Mouse (Mus musculus) kidney, embryonic 15.5 days (tissue): ENCODE measurements around the gene Cep72. TPM values are rescaled to one million over a fixed set of nuclear protein-coding genes. Genes with fewer than 3 reads are reported as not detected.
"Not testable (repeated sequence)": the region's sequence is repeated elsewhere in the genome, so short reads cannot be mapped to it uniquely, and the experiment has no call there.

Experiments
- ATAC-seq: fragments of 200-750 bp; cut with Nextera tagmentation; replicated peaks from 2 replicates; pipeline ENCODE4 v1.8.0; 2017; ENCODE audit warnings: moderate TSS enrichment; ENCODE audit not compliant: low FRiP score
- H3K27ac ChIP-seq: fragments of 300-500 bp; sonication (generic); 2 replicates; pipeline ENCODE4 v1.5.1; 2015; ENCODE audit warnings: mild to moderate bottlenecking, inconsistent platforms
- H3K27me3 ChIP-seq: fragments of 300-500 bp; sonication (generic); 2 replicates; pipeline ENCODE4 v1.6.1; 2015; ENCODE audit warnings: inconsistent platforms
- H3K36me3 ChIP-seq: fragments of 300-500 bp; sonication (generic); 2 replicates; pipeline ENCODE4 v1.6.1; 2015; ENCODE audit warnings: inconsistent platforms
- H3K4me1 ChIP-seq: fragments of 300-500 bp; sonication (generic); 2 replicates; pipeline ENCODE4 v1.6.1; 2015; ENCODE audit warnings: inconsistent platforms
- H3K4me2 ChIP-seq: fragments of 300-500 bp; sonication (generic); 2 replicates; pipeline ENCODE4 v1.6.1; 2015; ENCODE audit warnings: moderate library complexity, mild to moderate bottlenecking, inconsistent platforms
- H3K4me3 ChIP-seq: fragments of 300-500 bp; sonication (generic); replicated peaks from 2 replicates; pipeline ENCODE4 v1.5.1; 2015; ENCODE audit warnings: mild to moderate bottlenecking, inconsistent platforms
- H3K9ac ChIP-seq: fragments of 300-500 bp; sonication (generic); 2 replicates; pipeline ENCODE4 v1.6.1; 2015; ENCODE audit warnings: mild to moderate bottlenecking, inconsistent platforms
- H3K9me3 ChIP-seq: fragments of 300-500 bp; sonication (generic); replicated peaks from 2 replicates; pipeline ENCODE4 v1.6.1; 2016; ENCODE audit warnings: inconsistent platforms
- WGBS: fragments of 180-500 bp; shearing (Covaris S2); methylation state at CpG from one replicate; pipeline ENCODE4 v1.1.7; 2015; ENCODE audit warnings: mixed read lengths; 5-methylcytosine and 5-hydroxymethylcytosine counted together
- polyA plus RNA-seq: library from polyadenylated mRNA; unstranded; fragments of >200 nt; fragmentation: Nextera tagmentation; extraction: Ambion mirVana; gene quantifications from 2 replicates; pipeline ENCODE4 v1.2.1, GENCODE M21; 2015

Gene Cep72
- polyA plus RNA-seq, 1 experiment from 2014 or later = 16.5 TPM

DNA sequence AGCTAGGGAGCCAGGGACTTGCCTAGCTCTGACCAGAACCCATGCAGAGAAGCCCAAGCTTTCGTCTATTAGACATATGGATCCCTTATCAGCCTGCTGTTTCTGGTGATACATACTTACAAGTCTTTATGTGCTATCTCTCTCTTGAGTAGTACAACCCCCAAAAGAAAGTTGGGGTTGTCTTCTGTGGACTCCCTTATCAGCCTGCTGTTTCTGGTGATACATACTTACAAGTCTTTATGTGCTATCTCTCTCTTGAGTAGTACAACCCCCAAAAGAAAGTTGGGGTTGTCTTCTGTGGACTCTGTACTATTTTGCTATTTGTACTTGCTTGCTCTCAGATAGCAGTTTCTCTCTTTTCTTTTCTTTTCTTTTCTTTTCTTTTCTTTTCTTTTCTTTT is 9.1 kb upstream of the Cep72 start:
- not testable (repeated sequence) for H3K27me3 ChIP-seq, H3K4me1 ChIP-seq, H3K27ac ChIP-seq, H3K4me3 ChIP-seq, H3K9me3 ChIP-seq, ATAC-seq, H3K9ac ChIP-seq, H3K4me2 ChIP-seq, H3K36me3 ChIP-seq
- WGBS = 75% methylated on average over 1 of the region's 1 CpGs

DNA sequence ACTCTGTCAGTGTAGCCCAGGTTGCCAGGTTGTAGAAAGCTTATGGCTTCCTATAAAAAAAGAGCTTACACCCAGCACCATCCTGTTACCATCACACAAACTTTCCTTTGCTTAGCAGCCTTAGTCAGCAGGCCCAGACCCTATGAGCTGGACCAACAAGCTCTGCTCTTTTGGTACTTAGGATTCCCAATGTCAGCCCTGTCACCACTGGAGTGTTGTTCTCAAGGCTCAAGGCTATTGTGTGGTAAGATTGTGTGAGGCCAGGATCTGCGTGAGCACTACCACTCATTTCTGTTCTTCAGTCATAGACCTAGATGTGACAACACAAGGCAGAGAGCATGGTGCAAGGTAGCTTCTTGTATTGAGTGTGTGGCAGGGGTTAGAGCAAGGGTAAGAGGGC is 4.5 kb upstream of the Cep72 start:
- ATAC-seq = no peak
- Histone ChIP-seq H3K9me3 (no peaks in the 10 kb centered on the region), H3K27me3 (no peaks in the 10 kb centered on the region), H3K27ac (no peak overlapping the region), H3K4me1 (no peaks in the 10 kb centered on the region), H3K36me3 (no peaks in the 10 kb centered on the region), H3K4me3 (no peak overlapping the region), H3K9ac (no peak overlapping the region), H3K4me2 (no peak overlapping the region)
- 70% methylated on average over 1 of the region's 1 CpGs for WGBS

DNA sequence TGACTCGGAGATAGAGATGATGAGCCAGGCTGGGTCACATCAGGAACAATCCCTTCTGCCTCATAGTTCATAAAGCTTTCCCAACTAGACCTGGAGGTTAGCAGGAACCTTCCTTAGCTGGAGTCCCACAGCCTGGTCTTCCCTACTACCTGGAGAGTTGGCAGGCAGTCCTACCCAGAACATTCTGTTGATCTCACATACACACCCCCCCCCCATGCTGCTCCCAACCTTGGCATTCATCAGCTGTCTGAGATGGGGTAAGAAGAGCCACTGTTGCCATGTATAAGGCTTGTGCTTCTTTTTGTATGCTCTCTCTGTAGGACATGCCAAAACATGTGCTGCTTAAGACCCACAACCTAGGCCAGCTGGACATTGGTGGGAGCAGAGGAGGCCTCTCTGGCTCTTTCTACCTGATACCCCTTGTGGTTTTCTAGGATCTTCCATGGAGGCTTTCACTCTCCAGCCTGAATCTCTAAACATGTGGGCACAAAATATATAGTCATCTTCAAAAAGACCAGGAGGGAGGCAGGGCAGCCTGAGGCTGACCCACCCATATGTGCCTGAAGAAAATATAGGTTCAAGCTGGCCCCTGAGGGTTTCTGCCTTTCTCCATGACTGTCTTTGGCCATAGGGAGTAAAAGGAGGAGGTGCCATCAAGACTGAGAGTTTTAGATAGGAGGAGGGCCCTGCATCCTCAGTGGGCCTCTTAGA is 1.4 kb upstream of the Cep72 start:
- WGBS = 81% methylated on average over 1 of the region's 1 CpGs
- no peak for ATAC-seq
- Histone ChIP-seq H3K9me3 (no peaks in the 10 kb centered on the region), H3K27me3 (no peaks in the 10 kb centered on the region), H3K36me3 (no peaks in the 10 kb centered on the region), H3K9ac (no peak overlapping the region), H3K27ac (no peak overlapping the region), H3K4me1 (0 out of 2 replicates have a peak, but pooled peaks cover 2% of the 10 kb centered on the region), H3K4me2 (no peak overlapping the region), H3K4me3 (no peak overlapping the region)

DNA sequence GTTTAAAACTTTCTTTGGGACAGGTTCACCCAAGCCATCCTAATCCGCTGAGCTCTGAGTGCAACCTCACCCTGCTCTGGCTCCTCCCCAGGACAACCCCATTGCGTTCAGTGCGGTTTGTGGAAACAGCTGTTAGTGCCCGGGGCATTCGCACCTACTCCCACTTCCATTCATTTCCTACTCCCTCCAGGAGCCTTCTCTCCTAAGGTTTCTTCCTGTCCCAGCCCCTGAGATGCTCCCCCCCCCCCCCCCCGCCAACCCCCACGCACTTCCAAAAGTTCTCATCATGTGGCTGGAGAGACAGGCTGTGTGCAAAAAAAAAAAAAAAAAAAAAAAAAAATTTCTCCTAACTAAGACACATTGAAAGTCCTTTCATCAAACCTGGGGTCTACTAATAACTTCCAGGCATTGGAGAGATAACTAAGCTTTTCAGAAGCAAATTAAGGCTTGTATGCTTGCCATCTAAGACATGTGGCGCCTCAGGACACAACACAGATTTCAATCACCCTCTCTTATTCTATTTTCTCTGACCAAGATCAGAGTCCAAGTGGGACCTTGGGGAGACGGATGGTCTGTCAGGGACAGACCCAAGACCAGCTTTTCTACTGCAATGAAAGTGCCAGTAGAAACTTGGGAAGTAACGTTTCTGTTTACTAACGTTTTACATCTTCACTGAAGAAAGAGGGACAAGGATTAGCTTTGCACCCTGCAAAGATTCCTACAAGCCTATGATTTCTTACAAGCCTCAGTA is 454 bp upstream of the Cep72 start:
- Histone ChIP-seq H3K4me1 (0 out of 2 replicates have a peak, but pooled peaks cover 2% of the 10 kb centered on the region), H3K4me2 (peak overlapping the region; percentile 66), H3K9ac (peak overlapping the region; percentile 74), H3K27me3 (no peaks in the 10 kb centered on the region), H3K27ac (peak overlapping the region; percentile 92), H3K36me3 (peaks cover 5% of the 10 kb centered on the region), H3K9me3 (no peaks in the 10 kb centered on the region), H3K4me3 (peak overlapping the region; percentile 69)
- ATAC-seq = no peak; the same call in 1 of the 2 replicates
- WGBS = 34% methylated on average over 9 of the region's 11 CpGs

DNA sequence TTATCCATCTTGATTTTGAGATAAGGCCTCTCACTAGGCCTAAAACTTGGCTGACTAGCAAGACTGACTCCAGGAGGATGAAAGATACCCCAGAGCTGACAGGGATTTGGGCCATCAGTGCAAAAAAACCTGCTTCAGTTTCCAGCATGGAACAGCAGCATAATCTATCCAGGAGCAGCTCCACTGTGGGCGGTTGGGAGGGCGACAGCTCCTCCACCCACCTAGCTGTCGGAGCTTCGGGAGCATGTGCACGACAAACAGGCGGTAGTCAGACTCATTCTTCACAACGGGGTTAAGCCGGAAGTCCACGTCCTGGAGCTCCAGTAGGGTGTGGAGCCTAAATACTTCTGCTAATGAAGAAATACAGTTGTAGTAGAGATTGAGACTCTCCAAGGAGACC is 4.0 kb downstream of the Cep72 start:
- WGBS = 91% methylated on average over 9 of the region's 9 CpGs

DNA sequence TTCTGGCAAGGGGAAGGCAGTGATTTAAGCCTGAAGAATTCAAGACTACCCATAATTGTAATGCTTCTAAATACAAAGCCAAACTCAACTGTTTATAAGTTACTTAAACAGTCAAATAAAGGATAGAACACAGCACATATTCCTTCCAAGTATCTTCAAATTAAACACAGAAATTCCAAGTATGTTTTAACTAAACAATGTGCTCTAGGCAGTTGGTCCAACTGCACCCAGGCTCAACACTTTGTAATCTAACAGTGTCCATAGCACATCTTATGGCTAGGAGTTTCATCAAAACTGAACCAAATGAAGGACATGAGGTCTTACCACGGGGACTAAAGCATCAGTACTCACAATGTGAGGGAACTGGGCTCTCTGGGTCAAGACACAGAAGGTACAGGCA is 5.9 kb downstream of the Cep72 start:
- Histone ChIP-seq H3K4me2 (no peak overlapping the region), H3K36me3 (peaks cover 53% of the 10 kb centered on the region), H3K9me3 (no peaks in the 10 kb centered on the region), H3K27me3 (no peaks in the 10 kb centered on the region), H3K27ac (no peak overlapping the region), H3K4me1 (0 out of 2 replicates have a peak, but pooled peaks cover 2% of the 10 kb centered on the region), H3K9ac (no peak overlapping the region), H3K4me3 (no peak overlapping the region)
- 93% methylated on average over 1 of the region's 1 CpGs for WGBS
- ATAC-seq = no peak

More for the DNA sequence above, 4.0 kb downstream of the Cep72 start:
- Histone ChIP-seq H3K4me2 (no peak overlapping the region), H3K9me3 (no peaks in the 10 kb centered on the region), H3K27me3 (no peaks in the 10 kb centered on the region), H3K4me1 (0 out of 2 replicates have a peak, but pooled peaks cover 2% of the 10 kb centered on the region), H3K36me3 (peaks cover 38% of the 10 kb centered on the region), H3K4me3 (no peak overlapping the region), H3K27ac (no peak overlapping the region), H3K9ac (no peak overlapping the region)
- ATAC-seq = no peak

DNA sequence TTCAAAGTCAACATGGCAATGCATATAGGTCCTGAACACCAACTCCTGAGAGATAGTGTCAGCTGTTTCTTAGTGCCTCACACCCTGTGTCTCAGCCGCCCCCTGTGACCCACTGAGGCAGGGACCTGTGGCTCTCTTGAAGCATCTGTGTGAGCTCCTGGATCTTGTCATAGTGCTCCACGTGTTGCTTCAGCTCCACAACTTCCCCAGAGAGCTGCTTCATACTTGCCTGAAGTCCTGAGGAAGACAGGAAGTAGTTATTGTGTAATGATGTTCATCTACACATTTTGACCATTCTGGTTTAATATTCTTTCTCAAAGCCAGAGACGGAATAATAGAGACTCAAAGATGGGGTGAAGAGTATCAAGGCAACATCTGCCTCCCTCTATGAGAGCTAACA is 22.2 kb downstream of the Cep72 start:
- WGBS = 89% methylated on average over 3 of the region's 3 CpGs

DNA sequence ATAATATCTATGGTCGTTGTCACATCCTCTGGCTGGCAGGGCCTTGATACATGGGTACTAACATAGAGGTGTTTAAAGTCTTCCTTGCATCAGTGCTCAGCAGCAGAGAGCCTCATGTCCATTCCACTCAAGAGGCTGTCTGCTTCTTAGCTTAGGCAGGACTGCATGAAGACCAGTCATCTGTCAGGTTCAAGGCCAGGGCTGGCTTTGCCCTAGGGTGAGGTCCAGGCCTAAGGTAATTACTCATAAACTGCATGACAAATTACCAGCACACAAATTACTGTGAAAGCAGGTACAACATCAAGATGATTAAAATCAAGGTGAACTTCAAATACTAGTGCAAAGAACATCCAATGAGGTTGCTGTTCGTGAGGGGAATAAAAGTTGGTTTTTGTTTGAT is 26.3 kb downstream of the Cep72 start:
- 89% methylated on average over 2 of the region's 2 CpGs for WGBS
- H3K27ac ChIP-seq = no peak overlapping the region
- no peak overlapping the region for H3K4me3 ChIP-seq
- no peak overlapping the region for H3K4me2 ChIP-seq
- peaks cover 36% of the 10 kb centered on the region for H3K36me3 ChIP-seq
- no peaks in the 10 kb centered on the region for H3K4me1 ChIP-seq
- H3K27me3 ChIP-seq = no peaks in the 10 kb centered on the region
- no peak for ATAC-seq
- no peak overlapping the region for H3K9ac ChIP-seq
- no peaks in the 10 kb centered on the region for H3K9me3 ChIP-seq

More for the DNA sequence above, 22.2 kb downstream of the Cep72 start:
- no peaks in the 10 kb centered on the region for H3K4me1 ChIP-seq
- no peak for ATAC-seq
- H3K4me3 ChIP-seq = no peak overlapping the region
- no peaks in the 10 kb centered on the region for H3K27me3 ChIP-seq
- no peak overlapping the region for H3K9ac ChIP-seq
- H3K4me2 ChIP-seq = no peak overlapping the region
- peaks cover 73% of the 10 kb centered on the region for H3K36me3 ChIP-seq
- no peaks in the 10 kb centered on the region for H3K9me3 ChIP-seq
- no peak overlapping the region for H3K27ac ChIP-seq

DNA sequence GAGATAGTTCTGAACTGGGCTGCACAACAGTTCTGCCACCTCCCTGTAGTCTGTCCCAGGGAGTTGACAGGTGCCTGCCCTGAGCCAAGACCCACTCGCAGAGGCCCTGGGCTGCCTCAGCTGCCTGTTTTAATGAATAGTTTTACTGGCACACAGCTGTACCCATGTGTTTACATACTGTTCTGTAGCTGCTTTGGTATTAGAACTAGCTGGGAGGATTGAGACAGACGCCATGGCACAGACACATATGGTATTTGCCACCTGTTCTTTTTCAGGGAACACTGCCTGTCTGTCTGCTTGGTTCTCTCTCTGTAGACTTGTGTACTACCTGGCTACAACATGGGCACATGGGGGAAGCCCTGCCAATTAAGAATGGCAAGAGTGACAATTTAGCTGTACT is 27.3 kb downstream of the Cep72 start:
- H3K36me3 ChIP-seq = peaks cover 26% of the 10 kb centered on the region
- H3K27ac ChIP-seq = no peak overlapping the region
- H3K4me1 ChIP-seq = no peaks in the 10 kb centered on the region
- no peak overlapping the region for H3K9ac ChIP-seq
- H3K9me3 ChIP-seq = no peaks in the 10 kb centered on the region
- ATAC-seq = no peak
- H3K4me2 ChIP-seq = no peak overlapping the region
- H3K4me3 ChIP-seq = no peak overlapping the region
- H3K27me3 ChIP-seq = no peaks in the 10 kb centered on the region
- WGBS = 82% methylated on average over 2 of the region's 2 CpGs

DNA sequence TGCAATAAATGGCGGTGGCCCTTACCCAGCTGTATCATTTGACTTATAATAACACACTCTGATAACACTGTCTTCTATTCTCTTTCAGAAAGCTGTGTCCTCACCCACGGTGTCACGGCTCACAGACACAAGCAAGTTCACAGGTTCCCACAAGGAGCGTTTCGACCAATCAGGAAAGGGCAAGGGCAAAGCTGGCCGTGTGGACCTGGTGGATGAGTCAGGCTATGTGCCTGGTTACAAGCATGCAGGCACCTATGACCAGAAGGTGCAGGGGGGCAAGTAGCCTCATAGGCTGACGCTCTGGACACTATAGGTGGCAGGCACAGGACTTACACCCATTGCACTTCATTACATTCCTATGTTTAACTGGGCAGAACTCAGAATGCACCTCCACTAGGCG is 31.0 kb downstream of the Cep72 start:
- no peaks in the 10 kb centered on the region for H3K36me3 ChIP-seq

DNA sequence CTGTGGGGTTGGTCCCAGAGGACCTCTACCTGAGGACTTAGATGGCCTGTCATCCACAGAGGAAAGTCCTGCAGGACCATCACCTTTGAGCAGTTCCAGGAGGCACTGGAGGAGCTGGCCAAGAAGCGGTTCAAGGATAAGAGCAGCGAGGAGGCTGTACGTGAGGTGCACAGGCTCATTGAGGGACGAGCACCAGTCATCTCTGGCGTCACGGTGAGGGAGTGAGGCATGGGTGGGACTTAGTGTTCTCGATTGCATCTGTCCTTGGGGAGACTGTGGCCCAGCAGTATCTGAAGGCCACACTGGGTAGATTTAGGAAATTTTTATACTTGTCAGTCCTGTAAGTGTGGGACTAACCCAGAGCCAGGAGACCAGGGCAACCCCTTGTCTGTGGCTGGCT is 31.4 kb downstream of the Cep72 start:
- Histone ChIP-seq H3K9ac (no peak overlapping the region), H3K36me3 (no peaks in the 10 kb centered on the region), H3K4me2 (no peak overlapping the region), H3K4me1 (no peaks in the 10 kb centered on the region), H3K27me3 (no peaks in the 10 kb centered on the region), H3K4me3 (no peak overlapping the region), H3K27ac (no peak overlapping the region), H3K9me3 (no peaks in the 10 kb centered on the region)
- 86% methylated on average over 7 of the region's 7 CpGs for WGBS
- ATAC-seq = 0 out of 2 replicates have a peak, but pooled peaks have one; percentile 9

More for the DNA sequence above, 31.0 kb downstream of the Cep72 start:
- H3K9ac ChIP-seq = no peak overlapping the region
- no peaks in the 10 kb centered on the region for H3K4me1 ChIP-seq
- H3K27me3 ChIP-seq = no peaks in the 10 kb centered on the region
- no peak overlapping the region for H3K4me3 ChIP-seq
- no peaks in the 10 kb centered on the region for H3K9me3 ChIP-seq
- H3K27ac ChIP-seq = no peak overlapping the region
- no peak for ATAC-seq
- H3K4me2 ChIP-seq = no peak overlapping the region
- WGBS = 67% methylated on average over 8 of the region's 8 CpGs

DNA sequence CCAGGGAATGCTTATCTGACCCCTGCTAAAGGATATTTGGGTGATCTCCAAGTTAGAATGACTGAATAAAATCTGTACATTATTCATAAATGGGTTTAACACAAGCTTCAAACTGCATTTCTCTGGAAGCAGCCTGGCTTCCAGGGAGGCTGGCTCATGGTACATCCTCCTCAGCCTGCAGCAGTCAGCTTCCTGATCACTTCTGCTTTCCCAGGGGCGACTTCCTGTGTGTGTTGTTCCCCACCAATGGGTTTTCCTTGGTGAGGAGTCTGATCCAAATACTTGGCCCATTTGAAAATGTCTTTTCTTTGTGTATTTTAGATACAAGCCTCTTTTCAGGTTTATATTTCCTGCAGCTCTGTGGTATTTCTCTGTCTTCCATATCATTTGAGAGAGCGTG is 33.1 kb downstream of the Cep72 start:
- Histone ChIP-seq H3K9ac (no peak overlapping the region), H3K36me3 (no peaks in the 10 kb centered on the region), H3K4me3 (no peak overlapping the region), H3K9me3 (no peaks in the 10 kb centered on the region), H3K4me1 (no peaks in the 10 kb centered on the region), H3K4me2 (no peak overlapping the region), H3K27ac (no peak overlapping the region), H3K27me3 (no peaks in the 10 kb centered on the region)
- 74% methylated on average over 2 of the region's 2 CpGs for WGBS
- no peak for ATAC-seq
